Mouse (Mus musculus) hindbrain, embryonic 15.5 days (tissue): ENCODE data around the gene Dcakd. TPM values are rescaled to one million over a fixed set of nuclear protein-coding genes. Genes with fewer than 3 reads are reported as not detected.

Source experiments
- ATAC-seq: fragments of 200-750 bp; cut with Nextera tagmentation; 2 replicates; pipeline ENCODE4 v1.8.0; 2017; ENCODE audit warnings: low read depth, moderate number of reproducible peaks, moderate TSS enrichment; ENCODE audit not compliant: low FRiP score
- H3K27ac ChIP-seq: fragments of 300-500 bp; sonication (generic); replicated peaks from 2 replicates; pipeline ENCODE4 v1.5.1; 2015; ENCODE audit warnings: mild to moderate bottlenecking, inconsistent platforms
- H3K27me3 ChIP-seq: fragments of 300-500 bp; sonication (generic); 2 replicates; pipeline ENCODE4 v1.6.1; 2015; ENCODE audit warnings: control low read depth, inconsistent platforms
- H3K36me3 ChIP-seq: fragments of 300-500 bp; sonication (generic); 2 replicates; pipeline ENCODE4 v1.6.1; 2015; ENCODE audit warnings: control low read depth, inconsistent platforms
- H3K4me1 ChIP-seq: fragments of 300-500 bp; sonication (generic); replicated peaks from 2 replicates; pipeline ENCODE4 v1.6.1; 2015; ENCODE audit warnings: control low read depth, inconsistent platforms
- H3K4me2 ChIP-seq: fragments of 300-500 bp; sonication (generic); 2 replicates; pipeline ENCODE4 v1.6.1; 2015; ENCODE audit warnings: moderate library complexity, mild to moderate bottlenecking, inconsistent platforms
- H3K4me3 ChIP-seq: fragments of 300-500 bp; sonication (generic); 2 replicates; pipeline ENCODE4 v1.5.1; 2015; ENCODE audit warnings: mild to moderate bottlenecking, inconsistent platforms
- H3K9ac ChIP-seq: fragments of 300-500 bp; sonication (generic); 2 replicates; pipeline ENCODE4 v1.6.1; 2015; ENCODE audit warnings: inconsistent platforms
- H3K9me3 ChIP-seq: fragments of 300-500 bp; sonication (generic); 2 replicates; pipeline ENCODE4 v1.6.1; 2016; ENCODE audit warnings: control low read depth, inconsistent platforms
- WGBS: fragments of 180-500 bp; shearing (Covaris S2); methylation state at CpG from one replicate; pipeline ENCODE4 v1.1.7; 2015; 5-methylcytosine and 5-hydroxymethylcytosine counted together
- polyA plus RNA-seq: library from polyadenylated mRNA; unstranded; fragments of >200 nt; fragmentation: Nextera tagmentation; extraction: Ambion mirVana; gene quantifications from 2 replicates; pipeline ENCODE4 v1.2.1, GENCODE M21; 2015

Gene Dcakd
- polyA plus RNA-seq, 1 experiment from 2014 or later, result 194 TPM

DNA sequence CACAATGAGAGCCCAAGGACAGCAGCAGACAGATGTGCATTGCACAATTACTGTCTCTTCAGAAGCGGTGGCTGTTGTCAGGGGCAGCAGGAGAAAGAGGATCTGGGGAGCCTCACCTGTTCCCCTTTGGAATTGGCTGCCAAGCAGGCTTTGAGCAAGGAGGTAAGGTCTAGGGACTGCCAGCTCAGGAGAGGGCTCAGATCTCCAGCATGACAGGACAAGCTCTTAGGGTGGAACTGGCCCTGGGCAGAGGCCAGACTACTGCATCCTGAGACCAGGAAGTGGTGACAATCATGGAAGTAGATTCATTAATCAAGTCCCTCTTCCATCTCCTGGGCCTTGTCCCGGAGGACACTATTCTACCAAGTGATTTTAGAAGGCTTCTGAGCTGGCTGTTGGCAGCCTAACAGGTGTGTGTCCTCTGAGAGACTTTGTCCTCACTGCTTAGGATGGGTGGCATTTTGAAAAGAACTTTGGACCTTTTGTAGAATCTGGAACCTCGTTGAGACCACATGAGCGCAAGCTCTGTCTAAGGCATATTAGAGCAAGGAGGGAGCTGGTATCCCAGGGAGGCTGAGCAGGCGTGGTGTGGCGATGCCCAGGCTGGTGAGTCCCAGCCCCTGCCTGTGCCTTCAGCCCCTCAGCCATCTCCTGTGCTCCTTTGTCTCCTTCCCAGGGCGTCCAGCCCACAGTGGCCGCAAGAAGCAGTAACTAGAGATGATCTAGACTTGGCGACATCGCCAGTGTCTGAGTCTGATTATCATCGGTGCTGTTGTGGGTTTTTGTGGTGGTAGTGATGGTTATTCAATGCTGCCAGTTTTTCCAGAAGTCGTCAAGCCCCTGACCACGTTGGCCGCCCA, 38.3 kb upstream of the Dcakd start:
- Histone ChIP-seq H3K27me3 (no peaks in the 10 kb centered on the region), H3K9ac (no peak overlapping the region), H3K4me3 (no peak overlapping the region), H3K4me2 (no peak overlapping the region), H3K4me1 (no peaks in the 10 kb centered on the region), H3K36me3 (peaks cover 67% of the 10 kb centered on the region), H3K27ac (no peak overlapping the region), H3K9me3 (no peaks in the 10 kb centered on the region)
- 96% methylated on average over 14 of the region's 14 CpGs for WGBS
- no peak for ATAC-seq

GRCm38 (mm10) chr11:103058499-103059085, 30.5 kb upstream of the Dcakd start:
- Histone ChIP-seq H3K4me2 (no peak overlapping the region), H3K27me3 (no peaks in the 10 kb centered on the region), H3K9me3 (no peaks in the 10 kb centered on the region), H3K4me1 (no peaks in the 10 kb centered on the region), H3K27ac (no peak overlapping the region), H3K9ac (no peak overlapping the region), H3K36me3 (peaks cover 60% of the 10 kb centered on the region), H3K4me3 (no peak overlapping the region)
- no peak for ATAC-seq
- 81% methylated on average over 3 of the region's 3 CpGs for WGBS

GRCm38 (mm10) chr11:103056636-103057035, 28.5 kb upstream of the Dcakd start:
- H3K36me3 ChIP-seq, result peaks cover 66% of the 10 kb centered on the region
- no peak for ATAC-seq
- no peaks in the 10 kb centered on the region for H3K4me1 ChIP-seq
- no peaks in the 10 kb centered on the region for H3K9me3 ChIP-seq
- H3K4me3 ChIP-seq, result no peak overlapping the region
- H3K27me3 ChIP-seq, result no peaks in the 10 kb centered on the region
- H3K9ac ChIP-seq, result no peak overlapping the region
- H3K4me2 ChIP-seq, result no peak overlapping the region
- H3K27ac ChIP-seq, result no peak overlapping the region
- WGBS, result 97% methylated on average over 7 of the region's 7 CpGs

GRCm38 (mm10) chr11:103054798-103055197, 26.7 kb upstream of the Dcakd start:
- Histone ChIP-seq H3K27me3 (no peaks in the 10 kb centered on the region), H3K9me3 (no peaks in the 10 kb centered on the region), H3K36me3 (peaks cover 60% of the 10 kb centered on the region), H3K4me1 (no peaks in the 10 kb centered on the region), H3K9ac (no peak overlapping the region), H3K4me3 (no peak overlapping the region), H3K4me2 (no peak overlapping the region), H3K27ac (no peak overlapping the region)
- WGBS, result 46% methylated on average over 6 of the region's 6 CpGs
- 0 out of 2 replicates have a peak, but pooled peaks have one; percentile 34 for ATAC-seq

DNA sequence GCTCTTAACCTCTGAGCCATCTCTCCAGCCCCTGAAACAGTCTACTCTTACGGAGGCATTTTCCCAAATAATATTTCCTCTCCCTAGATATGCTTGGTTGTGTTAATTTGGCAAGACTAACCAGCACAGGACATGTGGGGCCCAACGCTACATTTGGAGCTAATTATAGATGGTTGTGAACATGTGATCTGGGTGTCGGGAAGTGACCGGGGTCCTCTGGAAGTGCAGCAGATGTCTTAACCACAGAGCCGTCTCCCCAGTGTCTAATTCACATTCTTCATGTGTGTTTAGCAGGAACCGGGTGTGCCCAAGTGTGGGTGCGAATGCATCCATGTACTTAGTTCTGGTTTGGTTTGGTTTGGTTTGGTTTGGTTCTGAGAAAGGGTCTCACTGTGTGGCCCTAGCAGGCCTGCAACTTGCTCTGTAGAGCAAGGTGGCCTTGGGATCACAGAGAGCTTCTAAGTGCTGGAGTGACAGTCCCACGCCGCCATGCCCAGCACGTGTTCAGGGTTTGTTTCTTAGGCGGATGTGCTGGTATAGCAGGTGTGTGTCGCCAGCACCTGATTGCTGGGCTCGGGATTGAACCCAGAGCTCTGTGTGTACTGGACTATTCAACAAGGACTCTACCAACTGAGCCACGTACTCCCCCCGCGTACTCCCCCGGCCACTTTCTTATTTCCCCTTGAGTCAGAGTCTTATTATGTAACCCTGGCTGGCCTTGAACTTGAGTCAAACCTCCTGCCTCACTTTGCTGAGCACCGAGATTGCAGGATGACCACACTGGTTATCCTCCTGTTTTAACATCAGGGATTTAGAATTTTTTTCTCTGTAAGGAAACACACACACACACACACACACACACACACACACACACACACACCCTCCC, 25.3 kb upstream of the Dcakd start:
- Histone ChIP-seq H3K36me3 (peaks cover 51% of the 10 kb centered on the region), H3K4me2 (no peak overlapping the region), H3K27ac (no peak overlapping the region), H3K9ac (no peak overlapping the region), H3K4me3 (no peak overlapping the region), H3K4me1 (no peaks in the 10 kb centered on the region), H3K9me3 (no peaks in the 10 kb centered on the region), H3K27me3 (no peaks in the 10 kb centered on the region)
- WGBS, result 95% methylated on average over 18 of the region's 18 CpGs
- ATAC-seq, result no peak

DNA sequence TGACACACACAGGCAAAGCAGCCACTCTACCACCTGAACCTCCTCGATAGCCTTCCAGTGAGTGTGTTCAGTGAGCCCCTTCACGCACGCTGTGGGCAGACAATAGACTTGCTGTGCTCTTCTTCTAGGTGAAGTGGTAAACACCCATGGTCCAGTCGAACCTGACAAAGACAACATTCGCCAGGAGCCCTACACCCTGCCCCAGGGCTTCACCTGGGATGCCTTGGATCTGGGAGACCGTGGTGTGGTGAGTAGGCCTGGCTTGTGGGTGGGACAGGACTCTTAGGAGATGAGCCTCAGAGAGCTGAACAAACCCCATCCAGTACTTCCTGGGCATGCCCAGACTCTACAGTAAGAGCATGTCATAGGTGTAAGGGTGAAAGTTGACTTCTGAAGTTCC, 23.9 kb upstream of the Dcakd start:
- no peak overlapping the region for H3K27ac ChIP-seq
- no peak overlapping the region for H3K4me2 ChIP-seq
- WGBS, result 91% methylated on average over 6 of the region's 6 CpGs
- no peak overlapping the region for H3K4me3 ChIP-seq
- no peaks in the 10 kb centered on the region for H3K27me3 ChIP-seq
- no peaks in the 10 kb centered on the region for H3K9me3 ChIP-seq
- no peak for ATAC-seq
- H3K4me1 ChIP-seq, result no peaks in the 10 kb centered on the region
- H3K9ac ChIP-seq, result no peak overlapping the region
- H3K36me3 ChIP-seq, result peaks cover 43% of the 10 kb centered on the region

GRCm38 (mm10) chr11:103051249-103051691, 23.1 kb upstream of the Dcakd start:
- Histone ChIP-seq H3K36me3 (peaks cover 44% of the 10 kb centered on the region), H3K4me3 (no peak overlapping the region), H3K9ac (no peak overlapping the region), H3K4me2 (no peak overlapping the region), H3K27ac (no peak overlapping the region), H3K4me1 (no peaks in the 10 kb centered on the region), H3K27me3 (no peaks in the 10 kb centered on the region), H3K9me3 (no peaks in the 10 kb centered on the region)
- ATAC-seq, result no peak
- WGBS, result 77% methylated on average over 8 of the region's 8 CpGs

GRCm38 (mm10) chr11:103050153-103050552, 22.0 kb upstream of the Dcakd start:
- no peak for ATAC-seq
- no peak overlapping the region for H3K4me3 ChIP-seq
- no peak overlapping the region for H3K4me2 ChIP-seq
- 90% methylated on average over 9 of the region's 9 CpGs for WGBS
- H3K9me3 ChIP-seq, result no peaks in the 10 kb centered on the region
- H3K36me3 ChIP-seq, result peaks cover 42% of the 10 kb centered on the region
- no peaks in the 10 kb centered on the region for H3K4me1 ChIP-seq
- no peaks in the 10 kb centered on the region for H3K27me3 ChIP-seq
- H3K27ac ChIP-seq, result no peak overlapping the region
- no peak overlapping the region for H3K9ac ChIP-seq

- H3K27ac ChIP-seq, result no peak overlapping the region
- no peak overlapping the region for H3K4me2 ChIP-seq
- H3K9ac ChIP-seq, result no peak overlapping the region
- H3K9me3 ChIP-seq, result no peaks in the 10 kb centered on the region
- WGBS, result 95% methylated on average over 5 of the region's 5 CpGs
- no peaks in the 10 kb centered on the region for H3K27me3 ChIP-seq
- no peak overlapping the region for H3K4me3 ChIP-seq
- no peak for ATAC-seq
- H3K36me3 ChIP-seq, result peaks cover 47% of the 10 kb centered on the region
- no peaks in the 10 kb centered on the region for H3K4me1 ChIP-seq
These were observed 21.5 kb upstream of the Dcakd start for GRCm38 (mm10) chr11:103049611-103050010.

- H3K36me3 ChIP-seq, result peaks cover 37% of the 10 kb centered on the region
- no peak overlapping the region for H3K4me3 ChIP-seq
- no peak overlapping the region for H3K27ac ChIP-seq
- WGBS, result 40% methylated on average over 8 of the region's 8 CpGs
- H3K9me3 ChIP-seq, result no peaks in the 10 kb centered on the region
- no peak overlapping the region for H3K9ac ChIP-seq
- H3K4me2 ChIP-seq, result no peak overlapping the region
- H3K27me3 ChIP-seq, result no peaks in the 10 kb centered on the region
- no peak for ATAC-seq
- H3K4me1 ChIP-seq, result no peaks in the 10 kb centered on the region; the same call in 1 of the 2 replicates
These were observed 18.2 kb upstream of the Dcakd start for GRCm38 (mm10) chr11:103046286-103046685.

DNA sequence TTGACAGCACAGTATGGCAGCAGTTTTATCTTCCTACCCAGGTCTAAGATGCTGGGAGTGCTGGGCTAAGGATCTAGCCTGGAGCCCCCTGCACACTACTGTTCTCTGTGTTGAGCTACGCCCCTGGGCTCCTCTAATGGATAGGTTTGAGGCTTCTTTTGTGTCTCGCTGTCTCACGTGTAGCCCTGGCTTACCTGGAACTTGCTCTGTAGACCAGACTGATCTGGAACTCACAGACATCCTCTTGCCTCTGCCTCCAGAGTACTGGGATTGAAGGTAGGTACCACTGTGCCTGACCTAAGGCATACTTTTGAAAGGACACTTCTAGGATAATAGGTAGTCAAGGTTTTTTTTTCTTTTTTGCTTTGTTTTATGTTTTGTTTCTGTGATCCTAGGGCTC, 15.8 kb upstream of the Dcakd start:
- H3K9me3 ChIP-seq, result no peaks in the 10 kb centered on the region
- H3K36me3 ChIP-seq, result peaks cover 28% of the 10 kb centered on the region
- ATAC-seq, result no peak
- no peak overlapping the region for H3K4me3 ChIP-seq
- no peak overlapping the region for H3K9ac ChIP-seq
- no peak overlapping the region for H3K4me2 ChIP-seq
- WGBS, result 99% methylated on average over 3 of the region's 3 CpGs
- no peak overlapping the region for H3K27ac ChIP-seq
- H3K27me3 ChIP-seq, result no peaks in the 10 kb centered on the region
- H3K4me1 ChIP-seq, result no peaks in the 10 kb centered on the region; the same call in 1 of the 2 replicates

- Histone ChIP-seq H3K9me3 (no peaks in the 10 kb centered on the region), H3K27ac (no peak overlapping the region), H3K36me3 (peaks cover 28% of the 10 kb centered on the region), H3K9ac (no peak overlapping the region), H3K4me1 (no peaks in the 10 kb centered on the region; the same call in 1 of the 2 replicates), H3K4me2 (no peak overlapping the region), H3K27me3 (no peaks in the 10 kb centered on the region), H3K4me3 (no peak overlapping the region)
- no peak for ATAC-seq
- 61% methylated on average over 4 of the region's 4 CpGs for WGBS
These were observed 14.7 kb upstream of the Dcakd start for GRCm38 (mm10) chr11:103042828-103043227.
